Mouse (Mus musculus) neural tube, embryonic 14.5 days (tissue): ENCODE data around the gene Fcgr4. TPM values are rescaled to one million over a fixed set of nuclear protein-coding genes. Genes with fewer than 3 reads are reported as not detected.
"Not testable (repeated sequence)": the region's sequence is repeated elsewhere in the genome, so short reads cannot be mapped to it uniquely, and the experiment has no call there.

Experiments used
- ATAC-seq: fragments of 200-750 bp; cut with Nextera tagmentation; 2 replicates; pipeline ENCODE4 v1.8.0; 2017; ENCODE audit warnings: low read depth, mild to moderate bottlenecking, moderate TSS enrichment, moderate library complexity
- H3K27ac ChIP-seq: fragments of 300-500 bp; sonication (generic); 2 replicates; pipeline ENCODE4 v1.5.1; 2014; ENCODE audit warnings: low read depth, mild to moderate bottlenecking, control low read depth, low read length, moderate library complexity, mixed read lengths
- H3K27me3 ChIP-seq: fragments of 300-500 bp; sonication (generic); 2 replicates; pipeline ENCODE4 v1.6.1; 2014; ENCODE audit warnings: low read length; ENCODE audit not compliant: control insufficient read depth, insufficient read depth
- H3K36me3 ChIP-seq: fragments of 300-500 bp; sonication (generic); 2 replicates; pipeline ENCODE4 v1.6.1; 2014; ENCODE audit warnings: low read length, mixed read lengths; ENCODE audit not compliant: control insufficient read depth, insufficient read depth
- H3K4me1 ChIP-seq: fragments of 300-500 bp; sonication (generic); 2 replicates; pipeline ENCODE4 v1.6.1; 2014; ENCODE audit warnings: low read length; ENCODE audit not compliant: control insufficient read depth, insufficient read depth
- H3K4me2 ChIP-seq: fragments of 300-500 bp; sonication (generic); 2 replicates; pipeline ENCODE4 v1.6.1; 2014; ENCODE audit warnings: mild to moderate bottlenecking, low read depth, low read length, control low read depth
- H3K4me3 ChIP-seq: fragments of 300-500 bp; sonication (generic); 2 replicates; pipeline ENCODE4 v1.5.1; 2014; ENCODE audit warnings: low read depth, low read length, control low read depth, mixed read lengths
- H3K9ac ChIP-seq: fragments of 300-500 bp; sonication (generic); replicated peaks from 2 replicates; pipeline ENCODE4 v1.6.1; 2014; ENCODE audit warnings: low read depth, mild to moderate bottlenecking, control low read depth, low read length, mixed read lengths
- H3K9me3 ChIP-seq: fragments of 300-500 bp; sonication (generic); 2 replicates; pipeline ENCODE4 v1.6.1; 2016; ENCODE audit warnings: low read length; ENCODE audit not compliant: control insufficient read depth
- WGBS: fragments of 180-500 bp; shearing (Covaris S2); extraction: QIAGEN DNeasy Blood & Tissue Kit; methylation state at CpG from one replicate; pipeline ENCODE4 v1.1.7; 2014; 5-methylcytosine and 5-hydroxymethylcytosine counted together
- polyA plus RNA-seq: library from polyadenylated mRNA; unstranded; fragments of >200 nt; fragmentation: Nextera tagmentation; extraction: Ambion mirVana; gene quantifications from 2 replicates; pipeline ENCODE4 v1.2.1, GENCODE M21; 2014

Fcgr4 gene
- 0.49 TPM in 1 of 2 replicates, not detected in the other for polyA plus RNA-seq

DNA sequence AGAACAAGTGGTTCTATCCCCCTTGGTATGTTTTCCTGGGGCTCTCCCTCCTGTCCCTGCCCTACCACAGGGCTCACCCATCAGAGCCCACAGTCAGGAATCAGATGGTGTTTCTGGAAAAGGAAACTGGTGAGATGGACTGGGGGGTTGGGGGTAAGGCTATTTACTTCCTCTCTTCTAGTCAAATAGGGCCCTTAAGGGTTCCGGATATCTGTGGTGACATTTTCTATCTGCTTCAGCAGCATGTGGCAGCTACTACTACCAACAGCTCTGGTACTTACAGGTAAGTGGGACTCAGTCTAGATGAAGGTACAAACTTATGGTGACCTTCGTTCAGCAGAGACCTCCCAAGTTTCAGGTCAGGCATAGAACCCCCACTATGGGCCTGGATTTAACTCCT is at the start of gene Fcgr4:
Fcgr4 (plus strand) TSS at position 184 of the 400 bp plus-strand sequence.
- Histone ChIP-seq H3K27ac (no peak within 1 kb of the TSS), H3K4me1 (no peaks in the 10 kb centered on the region), H3K27me3 (no peaks in the 10 kb centered on the region), H3K4me2 (no peak within 1 kb of the TSS), H3K9me3 (no peaks in the 10 kb centered on the region), H3K9ac (no peak within 1 kb of the TSS), H3K36me3 (no peaks in the 10 kb centered on the region), H3K4me3 (no peak within 1 kb of the TSS)
- 96% methylated on average over 2 of the region's 2 CpGs for WGBS
- ATAC-seq, result no peak

GRCm38 (mm10) chr1:170972494-170972893 is 46.2 kb upstream of the Fcgr4 start:
- no peaks in the 10 kb centered on the region for H3K27me3 ChIP-seq
- no peak overlapping the region for H3K4me2 ChIP-seq
- H3K27ac ChIP-seq, result no peak overlapping the region
- WGBS, result 88% methylated on average over 6 of the region's 6 CpGs
- H3K4me3 ChIP-seq, result no peak overlapping the region
- ATAC-seq, result no peak
- H3K9me3 ChIP-seq, result no peaks in the 10 kb centered on the region
- no peaks in the 10 kb centered on the region for H3K36me3 ChIP-seq
- no peaks in the 10 kb centered on the region for H3K4me1 ChIP-seq
- H3K9ac ChIP-seq, result no peak overlapping the region

DNA sequence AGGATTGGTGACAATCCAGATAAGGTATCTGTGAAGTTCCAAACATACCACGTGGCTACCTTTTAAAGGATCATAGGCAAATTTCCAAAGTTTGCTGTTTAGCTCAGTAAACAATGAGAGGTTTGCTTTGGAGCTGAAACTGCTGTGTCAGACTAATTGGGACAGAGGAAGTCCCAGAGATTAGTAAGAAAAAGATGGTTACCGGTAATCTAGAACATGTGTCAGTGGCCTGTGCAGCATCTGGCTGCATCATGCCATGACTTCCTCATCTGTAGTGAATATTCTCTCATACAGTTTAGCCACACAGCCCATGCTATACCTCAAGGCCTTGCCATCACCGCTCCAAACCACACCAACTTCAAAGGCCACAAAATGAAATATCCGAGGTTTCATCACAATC is 45.8 kb upstream of the Fcgr4 start:
- Histone ChIP-seq H3K36me3 (no peaks in the 10 kb centered on the region), H3K9me3 (no peaks in the 10 kb centered on the region), H3K27ac (no peak overlapping the region), H3K4me2 (no peak overlapping the region), H3K4me3 (no peak overlapping the region), H3K9ac (no peak overlapping the region), H3K27me3 (no peaks in the 10 kb centered on the region), H3K4me1 (no peaks in the 10 kb centered on the region)
- WGBS, result 86% methylated on average over 4 of the region's 4 CpGs
- ATAC-seq, result no peak

DNA sequence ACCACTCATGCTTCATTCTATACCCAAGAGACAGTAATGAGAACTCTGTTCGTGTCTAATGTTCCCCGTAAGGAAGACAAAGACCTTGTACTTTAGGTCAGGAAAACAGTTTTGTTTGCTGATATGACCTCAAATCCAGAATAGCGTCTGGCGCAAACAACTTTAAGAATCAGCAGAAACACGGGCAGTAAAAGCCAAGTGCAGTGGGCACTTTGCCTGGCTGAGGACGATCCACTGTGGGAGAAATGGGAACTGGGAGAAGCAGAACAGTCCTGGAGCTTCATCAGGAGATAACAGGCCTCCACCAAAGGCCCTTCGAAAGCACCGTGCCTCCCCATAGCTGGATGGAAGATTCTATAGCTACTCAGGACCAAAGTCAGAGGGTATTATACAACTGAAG is 44.5 kb upstream of the Fcgr4 start:
- Histone ChIP-seq H3K27ac (no peak overlapping the region), H3K27me3 (no peaks in the 10 kb centered on the region), H3K9ac (no peak overlapping the region), H3K9me3 (no peaks in the 10 kb centered on the region), H3K4me2 (no peak overlapping the region), H3K4me1 (no peaks in the 10 kb centered on the region), H3K4me3 (no peak overlapping the region), H3K36me3 (no peaks in the 10 kb centered on the region)
- 90% methylated on average over 8 of the region's 8 CpGs for WGBS
- ATAC-seq, result no peak

- no peak overlapping the region for H3K9ac ChIP-seq
- 93% methylated on average over 2 of the region's 2 CpGs for WGBS
Measured at GRCm38 (mm10) chr1:170974736-170975135, 44.0 kb upstream of the Fcgr4 start.

GRCm38 (mm10) chr1:170975350-170975749 is 43.4 kb upstream of the Fcgr4 start:
- not testable (repeated sequence) for H3K27ac ChIP-seq, H3K4me3 ChIP-seq, H3K36me3 ChIP-seq, H3K9me3 ChIP-seq, H3K27me3 ChIP-seq, H3K4me2 ChIP-seq, H3K4me1 ChIP-seq, ATAC-seq, H3K9ac ChIP-seq
- 85% methylated on average over 2 of the region's 2 CpGs for WGBS

More at GRCm38 (mm10) chr1:170974736-170975135, 44.0 kb upstream of the Fcgr4 start:
- no peak overlapping the region for H3K4me3 ChIP-seq
- no peaks in the 10 kb centered on the region for H3K9me3 ChIP-seq
- H3K4me1 ChIP-seq, result no peaks in the 10 kb centered on the region
- no peaks in the 10 kb centered on the region for H3K27me3 ChIP-seq
- H3K4me2 ChIP-seq, result no peak overlapping the region
- no peaks in the 10 kb centered on the region for H3K36me3 ChIP-seq
- ATAC-seq, result no peak
- no peak overlapping the region for H3K27ac ChIP-seq

GRCm38 (mm10) chr1:170975751-170976161 is 43.0 kb upstream of the Fcgr4 start:
- no peaks in the 10 kb centered on the region for H3K27me3 ChIP-seq
- no peak overlapping the region for H3K4me3 ChIP-seq
- H3K36me3 ChIP-seq, result no peaks in the 10 kb centered on the region
- H3K9ac ChIP-seq, result no peak overlapping the region
- H3K4me2 ChIP-seq, result no peak overlapping the region
- no peaks in the 10 kb centered on the region for H3K9me3 ChIP-seq
- no peak for ATAC-seq
- WGBS, result 77% methylated on average over 7 of the region's 7 CpGs
- H3K27ac ChIP-seq, result no peak overlapping the region
- no peaks in the 10 kb centered on the region for H3K4me1 ChIP-seq

DNA sequence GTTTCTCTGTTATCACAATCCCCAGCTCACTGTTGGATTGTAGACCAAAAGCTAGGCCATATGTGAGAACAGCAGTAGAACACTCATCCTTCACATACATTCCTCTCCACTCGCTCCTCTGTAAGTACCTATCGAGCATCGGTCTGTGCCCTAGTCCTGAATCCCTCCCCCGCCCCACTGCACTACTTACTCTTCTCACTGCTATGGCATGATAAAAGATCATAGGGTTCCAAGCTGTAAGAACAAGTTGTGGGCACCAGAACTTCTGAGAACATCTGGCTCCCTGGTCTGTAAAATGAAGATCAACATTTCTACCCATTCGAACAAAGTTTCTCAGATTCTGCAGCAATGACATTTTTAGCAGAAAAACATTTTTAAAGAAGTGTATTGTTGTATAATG is 42.3 kb upstream of the Fcgr4 start, which contains the start of gene Fcgr2b:
Fcgr2b (minus strand) TSS at position 101 of the 400 bp plus-strand sequence.
- no peaks in the 10 kb centered on the region for H3K9me3 ChIP-seq
- no peak within 1 kb of the TSS for H3K4me2 ChIP-seq
- no peak within 1 kb of the TSS for H3K4me3 ChIP-seq
- no peaks in the 10 kb centered on the region for H3K4me1 ChIP-seq
- 94% methylated on average over 5 of the region's 5 CpGs for WGBS
- no peaks in the 10 kb centered on the region for H3K27me3 ChIP-seq
- no peaks in the 10 kb centered on the region for H3K36me3 ChIP-seq
- H3K27ac ChIP-seq, result no peak within 1 kb of the TSS
- H3K9ac ChIP-seq, result no peak within 1 kb of the TSS
- no peak for ATAC-seq

DNA sequence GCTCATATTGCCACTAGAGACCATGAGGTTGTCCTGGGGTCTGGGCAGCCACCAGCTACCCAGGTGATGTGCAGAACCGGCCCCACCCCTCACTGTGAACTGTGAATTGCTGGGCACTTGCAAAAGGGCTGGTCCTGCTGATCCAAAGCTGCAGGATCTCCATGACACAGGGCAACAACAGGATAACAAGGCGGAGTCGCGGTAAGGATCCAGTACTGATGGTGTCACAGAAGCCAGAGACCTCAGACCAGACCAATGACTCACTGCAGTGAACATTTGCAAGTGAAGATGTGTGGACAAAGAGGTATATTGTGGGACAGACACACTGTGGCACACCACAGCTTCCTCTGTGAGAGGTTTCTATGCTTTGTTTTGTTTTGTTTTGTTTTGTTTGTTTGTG is 40.1 kb upstream of the Fcgr4 start:
- Histone ChIP-seq H3K4me1 (no peaks in the 10 kb centered on the region), H3K36me3 (no peaks in the 10 kb centered on the region), H3K4me2 (no peak overlapping the region), H3K4me3 (no peak overlapping the region), H3K27ac (no peak overlapping the region), H3K9me3 (no peaks in the 10 kb centered on the region), H3K9ac (no peak overlapping the region), H3K27me3 (no peaks in the 10 kb centered on the region)
- WGBS, result 77% methylated on average over 4 of the region's 4 CpGs
- no peak for ATAC-seq
